Mouse (Mus musculus) ovary, postnatal 36 days (tissue): ENCODE measurements around the gene Znrf3.

Source experiments
- DNase-seq: peaks from one replicate; pipeline ENCODE4 v3.0.0; 2022; ENCODE audit warnings: low spot score, mixed read lengths

The Znrf3 gene

DNA sequence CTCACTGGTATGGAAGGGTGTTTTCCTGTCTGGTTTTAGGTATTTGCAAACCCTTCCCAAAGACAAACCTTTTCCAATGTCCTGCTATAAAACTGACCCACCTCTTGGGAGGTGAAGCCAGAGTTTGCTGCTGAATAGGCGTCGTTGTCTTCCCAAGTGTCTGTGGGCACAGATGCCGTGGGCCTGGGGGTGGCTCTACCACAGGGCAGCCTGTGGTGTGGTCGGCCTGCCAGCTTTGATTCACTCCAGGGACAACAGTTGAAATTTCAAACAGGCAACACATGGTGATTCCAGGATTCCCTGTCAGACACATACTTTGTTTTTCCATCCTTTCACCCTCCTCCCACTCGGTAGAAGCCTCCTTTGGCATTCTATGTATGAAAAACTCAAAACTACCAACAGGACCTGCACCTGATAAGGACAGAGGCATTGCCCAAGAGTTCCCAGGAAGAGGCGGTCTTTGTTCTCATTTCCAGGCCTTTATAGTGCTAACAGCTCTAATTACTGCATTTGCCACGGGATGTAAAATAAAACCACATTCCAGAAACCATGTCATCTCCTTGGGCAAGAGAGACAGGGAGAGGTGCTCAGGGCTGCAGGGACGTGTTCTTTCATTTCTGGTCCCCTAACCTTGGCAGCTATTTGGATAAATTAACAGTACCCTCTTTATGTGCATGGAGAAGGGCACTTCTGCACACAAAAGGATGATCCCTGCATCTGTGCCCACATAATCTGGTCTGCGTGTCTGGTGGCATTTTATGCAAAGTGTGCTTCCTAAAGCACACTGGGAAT, 173.2 kb downstream of the Znrf3 start:
- no peak for DNase-seq

DNA sequence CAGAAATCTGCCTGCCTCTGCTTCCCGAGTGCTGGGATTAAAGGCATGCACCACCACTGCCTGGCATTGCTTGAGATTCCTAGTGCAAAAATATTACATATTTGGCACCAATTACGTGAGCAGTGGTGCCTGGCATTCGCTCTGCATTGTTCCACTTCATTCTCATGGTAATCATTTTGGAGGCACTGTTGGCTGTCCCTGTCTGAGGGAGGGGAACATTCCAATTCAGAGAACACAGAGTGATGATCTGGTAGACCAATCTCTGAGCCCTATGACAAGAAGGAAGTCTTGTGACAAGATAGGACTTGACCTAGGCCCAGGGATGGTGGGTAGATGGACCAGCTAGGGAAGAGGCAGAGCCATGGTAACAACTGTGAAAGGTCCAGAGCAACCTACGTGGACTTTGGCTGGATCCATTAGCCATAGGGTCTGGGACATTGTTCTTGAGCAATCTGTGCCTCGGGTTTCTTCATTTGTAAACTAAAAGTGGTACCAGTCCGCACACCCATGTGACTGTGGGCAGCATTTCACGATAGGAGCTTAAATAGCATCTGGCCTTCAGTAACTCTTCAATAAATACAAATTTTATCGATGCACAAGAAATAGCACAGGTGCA, 174.7 kb downstream of the Znrf3 start:
- DNase-seq = no peak

DNA sequence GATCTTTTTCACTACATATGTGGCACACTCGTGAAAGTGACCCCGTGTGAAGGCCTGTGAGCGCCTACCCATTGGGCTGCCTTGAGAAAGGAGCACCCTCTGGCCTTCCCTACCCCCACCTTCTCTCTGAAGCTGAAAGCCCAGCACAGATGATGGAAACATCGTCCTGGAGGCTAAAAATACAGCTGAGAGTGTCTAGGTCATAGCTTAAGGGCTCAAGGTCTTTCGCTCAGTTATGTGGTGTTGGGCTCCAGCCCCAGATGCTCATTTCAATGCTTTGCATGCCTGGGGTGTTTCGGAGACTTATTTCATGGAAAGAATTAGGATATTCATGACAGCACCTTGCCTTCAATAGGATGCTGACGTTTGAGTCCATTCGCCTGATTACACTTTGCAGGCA, 178.9 kb downstream of the Znrf3 start:
- no peak for DNase-seq

DNA sequence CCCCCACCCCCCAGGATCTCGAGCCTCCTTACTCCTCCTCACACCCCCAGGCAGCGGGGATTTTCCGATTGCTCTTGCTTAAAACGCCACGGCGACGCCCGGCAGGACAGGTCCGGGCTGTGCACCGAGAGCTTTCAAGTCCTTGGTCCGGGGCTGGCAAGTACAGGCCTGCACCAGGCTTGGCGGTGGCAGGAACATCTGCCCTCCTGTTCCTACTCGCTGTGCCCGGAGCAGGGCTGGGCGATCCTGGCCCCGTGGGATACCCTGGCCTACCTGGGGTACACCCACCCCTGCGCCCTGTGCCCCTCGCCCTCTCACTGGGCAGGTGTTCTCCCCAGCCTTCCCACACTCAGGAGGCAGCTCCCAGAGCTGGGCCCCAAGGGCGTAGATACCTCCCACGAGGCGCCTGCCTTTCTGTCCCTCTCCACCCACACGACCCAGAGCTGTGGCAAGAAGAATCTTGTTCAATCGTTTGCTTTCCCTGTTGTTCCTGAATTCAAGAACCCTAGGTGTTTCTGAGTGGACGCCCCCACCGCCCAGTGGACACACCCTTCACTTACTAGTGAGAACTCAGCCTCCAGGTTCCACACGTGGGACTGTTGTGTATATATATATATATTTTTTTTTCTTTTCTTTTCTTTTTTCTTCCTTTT, 181.4 kb downstream of the Znrf3 start:
- DNase-seq = no peak

DNA sequence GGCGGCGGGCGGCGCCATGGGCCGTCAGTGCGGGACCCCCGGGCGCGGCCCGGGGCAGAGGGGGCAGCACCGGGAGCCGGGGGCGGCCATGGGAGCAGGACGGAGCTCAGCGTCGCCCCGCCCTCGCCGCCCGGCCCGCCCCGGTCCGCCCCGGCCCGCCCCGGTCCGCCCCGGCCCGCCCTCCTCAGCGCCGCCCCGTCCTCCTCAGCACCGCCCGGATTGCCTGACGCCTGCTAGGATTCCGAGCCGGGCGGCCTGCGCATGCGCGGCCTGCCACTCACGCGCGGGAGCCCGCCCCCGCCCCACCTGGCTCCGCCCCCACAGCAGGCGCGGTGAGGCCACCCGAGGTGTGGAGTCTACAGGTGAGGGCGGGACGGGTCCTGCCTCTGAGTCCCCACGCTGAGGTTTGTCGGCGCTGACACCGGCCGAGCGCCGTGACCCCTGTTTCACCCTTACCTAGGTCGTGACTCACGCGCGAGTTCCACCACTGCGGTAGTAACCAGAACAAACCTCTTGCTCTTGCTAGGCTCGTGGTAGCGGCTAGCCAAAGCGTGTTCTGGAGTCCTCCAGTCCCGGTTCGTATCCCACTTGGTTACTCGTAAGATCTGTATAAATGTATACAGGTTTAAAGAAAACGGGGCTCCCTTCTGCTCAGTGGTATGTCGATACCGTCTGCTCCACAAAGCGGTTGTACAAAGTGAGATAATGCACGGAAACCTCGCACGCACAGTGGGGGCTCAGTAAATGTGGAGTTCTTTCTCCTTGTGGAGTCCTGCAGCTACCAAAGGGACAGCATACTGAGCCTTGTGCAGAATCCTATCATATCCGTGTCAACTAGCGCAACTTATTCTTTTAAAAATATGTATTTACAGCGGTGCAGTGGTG, 182.9 kb downstream of the Znrf3 start, which contains the start of gene Kremen1:
Gene Kremen1 (minus strand): TSS at position 51 of the 885 bp plus-strand sequence.
- DNase-seq = peak; percentile 94

DNA sequence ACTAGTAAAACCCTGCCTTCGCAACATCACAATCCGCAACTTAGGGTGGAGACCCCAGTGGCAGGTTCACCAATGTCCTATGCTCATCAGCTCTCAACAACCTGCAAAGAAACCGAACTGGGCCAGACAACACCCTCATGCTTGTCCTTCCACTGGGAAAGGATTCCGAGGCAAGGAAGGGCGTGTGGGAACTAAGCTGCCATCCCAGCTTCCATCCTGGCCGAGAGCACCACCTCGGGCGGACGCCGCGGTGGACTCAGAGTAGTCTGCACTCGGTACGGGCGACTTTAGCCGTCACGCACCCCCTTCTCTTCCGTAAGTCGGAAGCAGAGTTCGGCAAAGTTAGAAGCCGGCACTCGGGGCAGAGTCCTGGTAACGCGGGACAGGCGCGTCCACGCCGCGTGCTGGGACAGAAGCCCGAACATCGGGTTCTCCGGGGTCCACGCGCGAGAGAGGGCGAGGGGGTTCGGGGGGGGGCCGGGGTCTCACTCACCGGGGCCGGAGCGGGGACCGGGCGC, 183.6 kb downstream of the Znrf3 start:
- DNase-seq = peak; percentile 57

DNA sequence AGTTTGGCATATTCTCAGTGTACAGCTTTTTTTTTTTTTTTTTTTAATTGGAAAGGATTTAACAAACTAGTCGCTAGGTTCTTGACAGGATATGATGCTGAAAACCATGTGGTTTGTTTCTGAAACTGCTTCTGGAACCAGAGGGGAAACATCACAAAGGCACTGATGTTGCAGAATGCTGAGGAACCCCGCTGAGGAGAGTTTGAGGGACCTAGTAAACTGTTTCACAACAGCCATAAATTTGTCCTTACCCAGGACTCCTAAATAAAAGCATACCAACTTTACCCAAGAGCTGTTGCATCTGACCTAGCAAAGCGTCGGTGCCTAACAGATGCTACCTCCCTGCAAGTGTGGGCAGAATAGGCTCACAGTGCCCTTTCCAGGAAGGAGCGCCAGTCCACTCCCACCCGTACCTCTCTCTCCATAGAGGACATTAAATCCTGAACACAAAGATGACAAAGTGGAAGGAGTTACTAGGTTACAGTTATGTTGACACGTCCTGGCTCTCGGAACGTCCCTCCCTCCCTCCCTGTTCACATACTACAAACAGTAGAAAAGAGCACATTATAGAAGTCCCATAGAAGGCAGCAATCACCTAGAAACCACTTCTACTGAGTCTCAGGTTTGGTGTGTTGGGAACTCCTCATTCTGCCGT, 184.6 kb downstream of the Znrf3 start:
- no peak for DNase-seq

DNA sequence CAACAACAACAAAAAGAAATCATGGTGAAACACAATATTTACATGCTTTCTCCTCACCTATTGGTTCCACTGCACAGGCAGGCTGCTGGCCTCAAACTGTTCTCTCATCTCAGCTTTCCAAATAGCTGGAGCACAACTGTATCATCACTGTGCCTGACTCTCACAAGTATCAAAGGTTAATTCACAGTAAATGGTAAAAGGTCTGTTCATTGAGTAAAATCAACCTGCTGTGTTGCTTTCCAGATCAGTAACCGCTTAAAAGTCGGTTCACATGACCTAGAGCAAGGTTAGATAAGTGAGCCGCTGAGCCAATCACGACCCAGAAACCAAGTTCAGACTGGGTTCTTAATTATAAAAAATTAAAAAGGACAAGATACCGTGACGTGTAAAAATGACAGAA, 186.6 kb downstream of the Znrf3 start:
- DNase-seq = no peak

DNA sequence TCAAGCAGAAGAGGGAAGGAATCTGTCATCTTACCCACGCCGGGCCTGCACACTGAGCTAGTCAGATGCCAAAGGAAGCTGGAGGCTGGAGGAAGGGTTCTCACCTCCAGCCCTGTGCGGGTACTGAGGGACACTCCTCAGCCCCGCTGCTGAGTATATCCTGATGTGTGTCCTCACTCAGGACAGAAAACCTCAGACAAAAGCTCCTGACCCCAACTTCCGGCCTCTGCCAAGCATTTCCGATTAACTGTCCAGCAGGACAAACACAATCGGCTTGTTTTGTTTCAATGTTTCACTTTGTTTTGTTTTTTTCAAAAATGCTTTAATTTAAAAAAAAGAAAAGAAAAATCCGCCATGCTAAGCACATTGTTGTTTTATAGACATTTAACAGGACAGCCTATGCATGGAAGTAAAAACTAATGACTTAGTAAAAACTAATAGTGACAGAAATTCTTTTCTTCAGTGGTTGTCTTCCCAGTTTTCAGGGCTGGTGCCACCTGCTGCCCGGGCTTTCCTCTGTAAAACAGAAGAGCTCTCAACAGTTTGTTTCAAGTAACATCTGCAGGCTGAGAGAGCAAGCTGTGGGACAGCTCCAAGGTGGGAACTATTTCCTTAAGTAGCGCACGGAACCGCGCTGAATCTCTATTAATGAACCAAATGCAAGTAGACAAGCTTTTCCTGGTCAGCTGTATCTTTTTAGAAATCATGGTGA, 187.3 kb downstream of the Znrf3 start:
- DNase-seq = no peak

DNA sequence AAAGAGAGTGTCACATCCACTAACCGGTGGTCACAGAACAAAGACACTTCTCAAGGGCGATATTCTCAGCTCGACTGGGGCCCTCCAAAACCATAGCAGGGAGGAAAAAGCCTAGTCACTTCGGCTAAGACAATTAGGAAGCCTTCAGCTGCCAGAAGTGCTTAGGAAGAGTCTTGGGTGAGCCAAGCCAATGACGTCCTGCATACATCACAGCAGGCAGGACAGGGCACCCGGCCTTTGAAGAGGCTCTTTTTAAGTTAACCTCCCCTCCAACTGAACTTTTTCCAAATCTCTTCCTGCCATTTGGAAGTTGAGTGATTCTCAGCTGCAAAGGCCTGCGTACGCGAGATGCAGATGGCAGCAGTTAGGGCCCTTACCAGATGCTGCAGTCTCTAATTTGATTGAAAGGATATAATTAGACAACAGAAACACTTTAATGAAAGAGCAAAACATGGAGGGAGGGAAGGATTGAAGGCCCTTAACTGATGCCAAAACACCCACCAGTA, 189.1 kb downstream of the Znrf3 start:
- no peak for DNase-seq

DNA sequence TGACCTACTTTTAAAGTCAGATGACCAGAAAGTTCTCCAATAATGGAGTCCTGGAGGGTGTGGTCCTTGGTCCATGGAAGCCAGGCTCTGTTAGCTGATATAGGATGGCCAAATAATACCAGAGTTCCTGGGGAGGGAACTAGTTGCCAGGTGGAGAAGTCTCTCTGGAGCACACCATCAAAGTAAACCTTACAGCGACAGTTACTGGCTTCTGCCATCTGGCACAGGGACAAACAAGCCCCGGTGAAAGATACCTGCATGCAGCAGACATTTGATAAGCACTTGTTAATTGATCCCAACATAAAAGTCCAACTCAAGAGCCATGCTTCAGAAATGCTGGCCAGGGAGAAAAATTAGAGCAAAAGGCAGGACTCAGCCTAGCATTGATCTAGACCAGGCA, 190.6 kb downstream of the Znrf3 start:
- DNase-seq = no peak

DNA sequence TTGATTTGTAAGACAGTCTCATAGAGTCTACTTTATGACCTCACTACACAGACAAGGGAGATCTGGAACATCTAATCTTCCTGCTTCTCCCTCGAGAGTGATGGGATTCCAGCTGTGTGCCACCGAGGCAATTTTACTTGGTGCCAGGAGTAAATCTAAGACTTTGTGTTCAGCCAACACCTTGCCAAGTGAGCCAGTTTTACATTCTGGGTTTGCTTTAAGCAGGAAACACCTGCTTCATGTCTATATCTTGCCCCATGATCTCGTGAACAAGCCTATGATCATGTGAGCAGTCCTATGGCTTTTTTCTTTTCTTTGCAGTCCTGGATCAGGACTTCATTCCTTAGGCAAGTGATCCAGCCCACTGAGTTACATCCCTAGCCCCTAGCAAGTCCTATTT, 191.1 kb downstream of the Znrf3 start:
- no peak for DNase-seq

DNA sequence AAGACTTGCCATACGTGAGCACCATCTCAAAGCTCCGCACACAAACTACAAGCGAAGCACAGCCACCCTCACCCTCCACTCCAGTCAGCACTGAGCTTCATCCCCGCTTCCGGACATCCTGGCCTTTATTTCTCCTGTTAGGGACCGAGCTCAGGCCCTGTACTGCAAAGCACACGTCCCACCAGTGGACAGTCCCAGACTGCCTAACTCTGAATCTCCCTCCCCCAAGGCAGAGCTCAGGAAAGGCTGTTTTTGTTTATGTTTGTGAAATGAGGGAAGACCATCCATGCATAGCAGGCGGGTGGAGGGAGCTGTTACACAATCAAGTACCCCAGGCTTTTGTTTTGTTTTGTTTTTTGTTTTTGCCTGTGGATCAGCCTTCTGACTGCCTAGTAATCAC, 191.9 kb downstream of the Znrf3 start:
- DNase-seq = no peak

DNA sequence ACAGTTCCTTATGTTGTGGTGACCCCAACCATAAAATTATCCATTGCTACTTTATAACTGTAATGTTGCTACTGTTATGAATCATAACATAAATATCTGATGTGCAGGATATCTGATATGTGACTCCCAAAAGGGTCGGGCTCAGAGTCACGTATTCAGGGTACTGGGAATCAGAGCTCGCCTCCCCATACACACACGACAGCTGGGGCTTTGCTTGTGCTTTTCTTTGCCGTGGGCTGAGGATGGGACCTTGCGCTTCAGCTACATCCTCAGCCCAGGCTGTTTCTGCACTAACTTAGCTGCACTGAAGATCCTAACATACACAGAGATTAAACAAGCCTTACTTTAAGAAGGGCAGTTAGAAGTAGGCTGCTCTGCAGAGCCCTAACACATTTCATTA, 193.5 kb downstream of the Znrf3 start:
- no peak for DNase-seq

DNA sequence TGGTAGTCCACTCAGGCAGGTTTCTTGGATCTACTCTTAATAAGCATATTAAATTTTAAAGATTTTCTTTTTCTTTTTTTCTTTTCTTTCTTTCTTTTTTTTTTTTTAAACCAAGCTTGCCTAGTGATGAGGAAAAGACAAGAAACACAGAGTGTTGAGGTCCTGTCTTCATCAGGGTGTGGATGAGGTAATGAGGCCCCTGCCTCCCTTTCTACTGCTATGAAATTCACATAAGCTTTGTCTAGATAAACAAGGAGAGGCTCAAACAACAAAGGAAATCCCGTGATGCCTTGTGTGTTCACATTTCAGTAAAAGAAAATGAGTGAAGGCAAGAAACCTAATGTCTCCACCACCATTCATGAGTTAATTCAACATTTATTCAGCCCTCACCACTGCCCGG, 196.4 kb downstream of the Znrf3 start:
- no peak for DNase-seq

DNA sequence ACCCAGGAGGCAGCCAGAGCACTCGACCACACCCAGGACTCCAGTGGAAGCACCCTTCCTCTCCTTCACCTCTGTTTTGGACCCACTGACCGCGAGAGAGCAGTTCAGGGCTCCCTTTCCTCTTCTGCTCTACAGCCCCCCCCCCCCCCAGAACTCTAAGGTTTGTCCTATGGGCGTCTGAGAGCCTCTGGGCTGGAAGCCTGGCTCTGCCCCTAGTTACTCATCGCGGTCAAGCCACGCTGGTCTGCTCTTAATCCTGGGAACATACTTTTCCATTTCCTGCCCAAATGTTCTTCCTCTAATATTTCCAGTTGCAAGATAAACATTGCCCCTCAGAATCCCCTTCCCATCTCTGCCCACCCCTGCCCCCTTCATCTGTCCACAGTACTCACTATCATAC, 199.2 kb downstream of the Znrf3 start:
- DNase-seq = no peak

DNA sequence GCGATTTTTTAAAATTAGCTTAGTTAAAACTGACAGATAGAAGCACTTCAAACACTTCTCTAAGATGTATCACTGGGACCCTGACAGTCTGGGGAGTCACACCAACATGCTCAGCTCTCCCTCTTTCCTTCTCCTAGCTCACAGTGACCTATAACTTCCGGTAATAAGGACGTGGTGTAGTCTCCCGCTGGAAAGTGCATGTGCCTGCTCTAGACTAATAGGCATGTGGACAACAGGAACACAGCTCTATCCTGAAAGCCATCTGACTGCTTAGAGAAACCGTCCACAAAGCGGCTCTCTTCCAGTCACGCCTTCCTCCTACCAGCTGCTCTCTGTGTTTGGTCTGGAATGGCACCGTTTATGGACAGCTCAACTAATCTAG, 199.9 kb downstream of the Znrf3 start:
- no peak for DNase-seq

DNA sequence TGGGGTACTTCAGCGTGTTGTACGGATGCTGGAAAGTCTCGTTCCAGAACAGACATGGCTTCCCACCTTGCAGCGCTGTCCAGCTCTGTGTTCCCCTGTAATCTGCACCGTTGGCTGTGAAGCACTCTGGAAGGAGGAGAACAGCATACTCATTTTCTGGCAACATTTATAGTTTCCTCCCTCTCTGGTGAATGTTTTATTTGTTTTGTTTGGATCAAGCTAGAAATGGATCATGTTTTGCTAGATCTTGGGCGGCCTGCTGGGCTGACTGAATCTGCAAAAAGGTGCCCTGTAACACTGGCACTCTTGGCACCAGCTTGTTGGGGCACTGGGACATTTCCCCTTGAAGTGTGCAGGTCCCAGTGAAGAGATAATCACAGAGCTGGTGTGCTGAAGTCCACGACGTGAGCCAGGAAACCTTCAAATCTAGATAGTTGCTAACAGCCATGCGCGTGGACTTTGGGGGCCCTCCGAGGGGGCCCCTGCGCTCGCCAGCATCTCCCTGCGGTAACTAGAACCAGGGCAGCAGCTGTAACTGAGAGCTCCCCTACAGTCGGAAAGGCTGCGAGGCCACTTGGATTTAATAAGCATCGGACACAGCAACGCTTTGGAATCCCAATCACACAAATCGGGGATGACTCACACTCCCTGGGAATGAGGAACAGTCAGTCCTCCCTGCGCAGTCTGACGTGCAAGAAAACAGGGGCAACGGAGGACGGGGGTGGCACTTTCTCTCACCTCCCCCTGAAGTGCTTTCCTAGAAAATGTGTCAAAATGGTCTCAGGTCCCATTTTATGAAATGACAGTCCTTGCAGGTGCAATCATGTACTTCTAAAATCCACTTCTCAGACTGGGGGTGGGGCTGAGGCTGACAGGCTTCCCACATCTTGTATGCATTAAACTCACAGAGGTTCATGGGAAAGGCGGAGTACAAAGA, 200.6 kb downstream of the Znrf3 start:
- DNase-seq = peak; percentile 24

DNA sequence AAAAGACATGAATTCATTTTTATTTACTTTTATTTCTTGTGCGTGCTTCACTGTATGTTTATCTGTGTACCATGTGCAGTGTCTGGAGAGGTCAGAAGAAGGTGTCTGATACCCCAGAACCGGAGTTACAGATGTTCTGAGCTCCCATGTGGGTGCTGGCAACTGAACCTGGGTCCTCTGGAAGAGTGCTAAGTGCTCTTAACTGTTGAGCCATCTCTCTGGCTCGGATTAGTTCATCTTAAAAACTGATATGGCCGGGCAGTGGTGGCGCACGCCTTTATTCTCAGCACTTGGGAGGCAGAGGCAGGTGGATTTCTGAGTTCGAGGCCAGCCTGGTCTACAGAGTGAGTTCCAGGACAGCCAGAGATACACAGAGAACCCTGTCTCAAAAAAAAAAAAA, 201.4 kb downstream of the Znrf3 start:
- no peak for DNase-seq

DNA sequence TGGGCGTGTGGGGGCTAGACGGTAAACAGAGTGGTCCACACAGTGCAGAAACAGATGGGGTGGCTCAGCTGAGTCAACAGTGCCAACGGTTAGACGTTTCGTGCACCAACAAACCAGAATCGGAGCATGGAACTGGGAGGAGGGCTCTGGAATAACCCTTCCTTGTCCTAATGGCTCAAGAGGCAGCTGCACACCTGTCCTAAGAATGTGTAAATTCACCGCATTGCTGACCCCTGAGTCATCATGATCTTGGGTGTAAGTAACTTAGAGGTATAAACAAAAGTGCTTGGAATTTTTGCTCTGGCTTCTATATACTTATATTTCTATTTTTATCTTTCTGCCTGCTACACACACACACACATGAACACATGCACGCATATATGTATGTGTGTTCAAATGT, 202.5 kb downstream of the Znrf3 start:
- no peak for DNase-seq
